Mouse (Mus musculus) small intestine, adult 2 months (tissue): Measurements from ENCODE around the gene Tmeff1.

Source experiments
- CTCF ChIP-seq: fragments of 200-500 bp; IDR thresholded peaks from 2 replicates; pipeline ENCODE4 v1.5.1; 2012; ENCODE audit warnings: low read depth, mild to moderate bottlenecking, control low read depth, inconsistent platforms, low read length, moderate library complexity, mixed read lengths; ENCODE audit not compliant: insufficient replicate concordance, insufficient read length; ENCODE audit errors: extremely low read depth
- POLR2A ChIP-seq: fragments of 200-500 bp; IDR thresholded peaks from 2 replicates; pipeline ENCODE4 v1.6.1; 2012; ENCODE audit warnings: low read depth, mild to moderate bottlenecking, control low read depth, inconsistent platforms, low read length, moderate library complexity

DNA sequence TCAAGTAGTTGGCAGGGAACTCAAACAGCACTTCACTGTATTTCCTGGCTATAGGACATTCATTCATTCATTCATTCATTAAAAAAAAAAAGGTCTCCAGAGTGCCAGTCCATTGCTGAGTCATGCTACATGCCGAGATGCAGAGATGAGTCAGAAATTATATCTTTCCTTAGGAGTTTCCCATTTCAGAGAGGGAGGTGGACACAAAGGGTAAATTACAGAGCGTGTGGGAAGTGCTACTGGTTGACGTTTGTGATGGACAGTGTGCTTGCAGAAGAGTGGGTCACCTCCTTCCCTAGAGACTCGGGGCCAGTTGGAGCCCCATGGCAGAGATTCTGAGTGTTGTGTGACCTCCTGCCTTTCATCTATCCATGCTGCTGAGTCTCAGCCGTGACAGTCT lies 42.6 kb upstream of the Tmeff1 start:
- TF ChIP-seq POLR2A (no peak), CTCF (no peak)
